Mouse (Mus musculus) embryo, embryonic 11 days (tissue): ENCODE measurements around the gene Them7.

Source experiments
- DNase-seq: peaks from one replicate; pipeline ENCODE4 v3.0.0-alpha.2; 2015

Them7 gene

DNA sequence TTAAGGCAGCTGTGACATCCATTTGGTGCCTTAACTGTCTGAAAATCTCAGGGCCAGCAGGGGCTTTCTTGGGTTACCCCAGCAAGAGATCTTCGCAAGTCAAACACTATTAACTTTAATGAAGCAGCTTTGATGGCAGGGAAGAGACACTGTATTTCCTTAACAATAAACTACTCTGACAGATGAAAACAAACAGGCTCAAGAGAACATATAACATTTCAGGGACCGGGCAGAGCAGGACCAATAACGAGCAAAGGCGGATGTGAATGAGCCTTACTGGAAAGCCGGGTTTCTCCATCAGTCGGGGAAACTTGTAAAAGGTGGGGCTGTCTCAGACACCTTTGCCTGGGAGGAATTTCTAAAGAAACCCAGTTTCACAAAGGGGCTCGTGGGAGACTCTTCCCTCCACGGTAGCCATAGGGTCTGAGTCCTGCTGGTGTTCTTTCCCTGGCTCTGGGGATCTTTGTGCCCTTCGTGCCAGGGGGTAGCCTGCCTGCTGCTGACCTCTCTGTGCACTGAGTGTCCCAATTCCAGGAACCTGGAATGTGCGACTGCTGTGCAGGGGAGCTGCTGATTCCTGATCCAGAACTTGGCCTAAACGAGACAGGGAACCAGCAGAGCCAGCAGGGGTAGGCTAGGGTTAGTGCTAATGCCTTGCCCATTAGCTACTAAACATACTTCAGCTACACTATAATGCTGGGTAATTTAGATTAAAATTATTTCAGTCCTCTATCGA lies 11.4 kb downstream of the Them7 start:
- DNase-seq = no peak

DNA sequence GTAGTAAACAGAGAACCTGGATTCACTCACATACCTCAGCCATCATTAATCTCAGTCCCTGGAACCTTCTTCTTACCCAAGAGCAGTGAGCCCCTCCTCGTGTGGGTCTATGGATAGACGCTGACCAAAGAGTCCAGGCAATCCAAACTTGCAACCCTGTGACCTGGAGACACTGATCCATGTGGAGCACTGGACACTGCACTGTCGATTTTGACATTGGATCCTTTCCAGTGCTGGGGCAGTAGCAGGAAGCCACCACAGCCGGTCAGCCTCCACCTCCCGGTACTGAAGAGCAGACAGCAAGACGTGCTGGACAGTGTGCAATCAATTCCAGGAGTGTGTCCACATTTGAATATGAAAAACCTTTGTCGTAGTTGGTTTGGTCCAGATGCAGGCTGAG lies 13.3 kb downstream of the Them7 start:
- no peak for DNase-seq

DNA sequence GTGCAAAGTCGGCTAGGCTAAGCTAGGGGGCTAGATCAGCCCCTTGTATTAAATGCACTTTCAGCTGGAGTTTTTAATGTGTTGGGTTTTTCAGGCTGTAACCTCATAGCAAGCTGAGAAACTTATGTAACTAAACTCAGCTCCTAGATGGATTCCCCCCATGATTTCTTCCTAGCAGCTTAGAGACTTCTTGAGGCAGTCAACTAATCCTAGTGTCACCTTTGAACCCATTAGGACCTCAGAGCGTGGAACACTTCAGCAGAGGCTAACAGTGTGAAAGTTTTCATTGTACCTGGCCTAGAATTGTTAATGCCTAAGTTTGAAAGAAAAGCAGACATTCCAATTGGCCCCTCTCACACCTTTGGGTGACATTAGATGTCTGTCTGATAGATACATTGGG lies 13.7 kb downstream of the Them7 start:
- no peak for DNase-seq

DNA sequence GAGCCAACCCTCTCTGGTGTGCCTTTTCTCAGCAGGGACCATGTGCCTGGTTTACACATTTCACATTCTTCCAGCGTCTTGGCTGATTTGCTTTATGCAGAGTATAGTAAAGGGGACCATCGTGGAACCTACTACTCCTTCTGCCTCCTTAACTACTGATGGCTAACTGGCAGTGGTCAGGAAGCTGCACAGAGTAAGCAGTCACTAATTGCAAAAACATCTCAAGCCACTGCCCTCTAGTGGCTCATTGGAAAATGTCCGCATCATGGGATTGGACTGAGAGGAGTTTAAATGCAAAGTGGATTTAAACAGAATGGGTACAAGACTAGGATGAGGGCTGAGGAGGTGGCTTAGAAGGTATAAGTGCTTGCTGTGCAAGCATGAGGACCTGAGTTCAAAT lies 14.7 kb downstream of the Them7 start:
- peak; percentile 65 for DNase-seq

DNA sequence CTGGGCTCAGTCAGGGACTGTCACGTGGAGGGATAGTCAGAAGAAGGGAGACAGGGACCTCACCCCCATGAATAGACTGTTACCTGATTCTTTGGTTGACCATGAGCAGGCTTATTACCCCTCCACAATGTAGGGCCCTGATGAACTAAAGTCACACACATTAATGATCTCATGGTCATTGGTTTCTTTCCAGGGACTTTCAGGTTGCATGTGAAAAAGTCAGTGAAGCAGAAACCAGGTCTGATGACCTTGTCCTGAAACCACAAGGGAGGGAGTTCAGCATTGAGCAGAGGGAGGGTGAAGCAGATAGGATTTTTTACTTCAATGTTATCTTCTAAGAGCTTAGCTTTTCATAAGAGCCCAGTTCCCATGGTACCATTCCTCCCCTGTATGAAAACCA lies 16.5 kb downstream of the Them7 start:
- DNase-seq = no peak

DNA sequence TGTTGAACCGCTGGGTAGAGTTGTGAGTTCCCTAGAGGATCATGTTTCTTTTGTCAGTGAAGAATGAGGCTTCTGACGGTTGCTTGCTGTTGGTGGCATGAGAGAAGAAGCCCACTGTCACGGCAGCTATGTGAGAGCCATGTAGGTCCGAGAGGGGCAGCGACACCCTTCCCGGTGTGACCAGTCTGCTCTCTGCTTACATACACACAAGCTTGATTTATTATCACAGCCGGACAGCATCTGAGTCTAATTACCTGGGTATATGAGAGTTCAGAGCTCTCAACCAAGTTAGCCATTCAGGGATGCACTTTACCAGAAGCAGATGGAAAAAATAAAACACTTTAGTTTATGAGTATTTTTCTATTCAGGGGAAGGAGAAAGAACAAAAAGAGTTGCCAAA lies 18.8 kb downstream of the Them7 start:
- peak; percentile 73 for DNase-seq

DNA sequence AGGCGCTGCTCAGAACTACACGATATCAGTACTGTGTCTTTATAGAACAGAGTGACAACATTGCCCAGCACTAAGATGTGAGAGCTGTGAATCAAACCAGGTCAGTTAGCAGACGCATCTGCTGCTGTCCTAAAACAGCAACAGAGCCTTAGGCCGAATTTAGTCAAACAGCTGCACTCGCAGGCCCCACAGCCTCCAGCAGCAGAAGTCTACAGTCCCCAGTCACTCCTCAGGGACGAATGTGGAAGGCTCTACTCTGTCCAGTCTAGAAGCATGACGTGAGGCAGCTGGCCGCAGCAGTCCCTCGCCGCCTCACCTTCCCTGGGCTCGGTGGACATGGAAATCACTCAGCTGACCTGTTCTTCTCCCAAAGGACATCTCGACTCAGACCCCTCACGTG lies 20.6 kb downstream of the Them7 start:
- no peak for DNase-seq

DNA sequence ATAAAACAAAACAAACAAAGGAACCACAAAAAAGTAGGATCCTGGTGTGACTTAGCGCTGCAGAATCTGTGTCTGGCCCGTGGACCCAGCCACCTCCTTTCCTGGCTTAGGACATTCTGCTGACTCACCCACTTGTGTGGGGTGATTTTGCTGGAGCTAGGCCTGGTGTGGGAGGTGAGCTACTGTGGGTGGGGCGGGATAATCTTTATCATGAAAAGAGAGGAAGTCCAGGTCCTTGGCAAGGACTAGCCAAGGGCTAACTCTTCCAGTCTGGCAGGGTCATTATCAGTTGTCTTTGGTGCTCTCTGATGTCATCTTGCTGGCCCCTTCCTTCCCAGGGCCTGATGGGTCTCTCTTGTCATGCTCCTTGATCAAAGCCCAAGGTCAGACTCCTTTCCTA lies 27.9 kb downstream of the Them7 start:
- DNase-seq = no peak

DNA sequence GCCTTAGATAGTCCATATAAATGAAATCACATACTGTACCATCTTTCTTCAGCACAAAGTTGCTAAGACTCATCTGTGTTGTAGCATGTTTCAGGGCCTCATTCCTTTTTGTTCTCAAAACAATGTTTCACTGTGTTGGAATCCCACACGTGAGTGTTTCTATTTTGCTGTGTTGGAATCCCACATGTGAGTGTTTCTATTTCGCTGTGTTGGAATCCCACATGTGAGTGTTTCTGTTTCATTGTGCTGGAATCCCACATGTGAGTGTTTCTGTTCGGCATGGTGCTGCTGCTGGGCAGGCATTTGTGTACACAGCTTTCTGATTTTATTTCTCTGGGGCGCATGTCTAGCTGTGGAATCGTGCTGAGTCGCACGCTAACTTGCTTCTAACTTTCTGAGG lies 28.7 kb downstream of the Them7 start:
- DNase-seq = peak; percentile 53

DNA sequence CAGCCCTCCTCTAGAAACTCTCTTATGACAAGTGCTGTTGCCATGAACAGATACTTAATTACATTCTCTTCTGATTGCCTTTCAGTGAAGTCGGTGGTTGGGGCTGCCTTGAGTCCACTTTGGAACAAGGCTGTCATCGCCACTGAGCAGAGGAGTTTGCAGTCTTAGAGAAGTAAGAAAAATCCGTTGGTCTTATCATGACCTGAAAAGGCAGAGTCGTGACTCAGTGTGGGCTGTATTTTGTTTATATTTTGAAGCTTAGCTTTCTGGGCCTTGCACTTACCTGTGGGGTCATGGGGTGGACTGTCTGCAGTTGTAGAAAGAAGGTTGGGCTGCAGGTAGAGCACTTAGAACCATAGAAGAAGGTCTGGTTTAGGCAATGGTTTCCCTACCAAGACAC lies 31.3 kb downstream of the Them7 start:
- no peak for DNase-seq

DNA sequence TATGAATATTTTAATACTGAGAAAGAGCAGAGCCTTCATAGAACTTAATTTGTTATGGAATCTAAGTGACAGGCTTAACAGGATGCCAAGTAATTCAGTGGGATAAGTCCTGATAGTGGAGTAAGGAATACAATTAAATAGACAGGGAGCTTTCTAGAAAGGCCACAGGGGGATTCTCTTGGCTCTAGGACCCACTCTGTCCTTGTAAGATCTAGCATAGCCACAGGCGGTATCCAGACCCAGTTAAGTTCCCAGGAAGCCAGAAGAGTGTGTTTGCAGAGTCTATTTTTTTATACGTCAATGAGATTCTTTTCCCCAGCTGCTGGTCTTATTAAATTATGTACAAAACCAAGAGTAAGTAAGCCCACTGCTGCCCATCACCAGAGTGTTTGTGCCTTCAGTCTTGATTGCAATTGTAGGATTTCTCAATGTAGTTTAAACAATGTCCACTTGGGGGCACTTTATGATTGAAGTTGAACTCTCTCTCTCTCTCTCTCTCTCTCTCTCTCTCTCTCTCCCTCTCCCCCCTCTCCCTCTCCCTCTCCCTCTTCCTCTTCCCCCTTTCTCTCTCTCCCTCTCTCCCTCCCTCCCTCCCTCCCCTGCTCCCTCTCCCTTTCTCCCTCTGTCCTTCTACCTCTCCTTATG lies 32.4 kb downstream of the Them7 start:
- peak; percentile 69 for DNase-seq

DNA sequence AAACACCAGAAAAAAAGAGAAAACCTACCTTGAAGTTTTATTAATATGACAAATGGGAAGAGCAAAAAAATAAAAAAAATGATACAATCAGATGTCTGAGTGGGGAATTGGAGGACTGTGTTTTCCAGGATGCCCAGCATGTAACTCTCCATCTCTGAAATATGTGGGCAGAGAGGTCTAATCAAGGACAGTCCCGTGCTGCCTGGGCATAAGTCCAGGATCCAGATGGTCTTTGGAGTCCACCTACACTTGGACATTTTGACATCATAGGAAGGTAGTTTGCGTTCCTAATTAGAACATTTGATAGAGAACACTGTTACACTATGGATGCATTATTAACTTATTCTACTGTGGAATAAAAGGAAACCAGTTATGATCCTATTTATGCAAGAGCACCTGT lies 33.3 kb downstream of the Them7 start:
- no peak for DNase-seq

DNA sequence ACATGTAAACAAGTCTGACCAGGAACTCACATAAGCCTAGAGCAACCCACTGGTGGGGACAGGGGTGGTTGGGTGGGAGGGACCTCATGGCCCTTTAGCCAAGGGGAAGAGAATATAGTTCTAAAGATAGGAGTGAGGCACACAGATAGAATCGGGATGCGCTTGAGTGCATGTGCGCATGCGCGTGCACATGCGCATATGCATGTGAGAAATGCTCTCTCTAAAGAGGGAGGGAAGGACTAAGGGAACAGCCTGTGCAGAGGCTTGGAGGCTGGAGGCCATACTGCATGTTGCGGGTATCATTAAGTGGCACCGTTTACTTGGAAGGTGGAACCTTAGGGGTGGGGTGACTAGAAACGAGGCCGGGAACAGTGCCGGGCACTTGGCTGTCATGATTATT lies 37.2 kb downstream of the Them7 start:
- DNase-seq = no peak

DNA sequence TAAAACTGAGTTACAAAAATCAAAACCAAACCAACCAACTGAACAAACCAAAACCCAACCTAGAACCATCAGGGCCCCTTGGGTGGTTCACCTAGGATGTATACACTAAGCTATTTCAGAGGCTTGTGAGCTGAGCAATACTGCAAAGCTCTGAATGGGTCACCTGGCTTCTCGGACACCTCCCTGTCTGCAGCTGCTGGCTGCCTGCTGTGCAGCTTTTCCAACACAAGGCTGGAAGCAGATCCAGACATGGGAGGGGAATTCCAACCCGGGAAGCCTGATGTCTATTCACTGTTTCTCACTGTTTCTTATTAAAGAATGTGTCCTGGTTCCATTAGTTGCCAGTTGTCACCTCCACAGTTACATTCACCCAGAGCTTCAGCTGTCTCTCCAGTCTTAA lies 39.1 kb downstream of the Them7 start:
- no peak for DNase-seq

DNA sequence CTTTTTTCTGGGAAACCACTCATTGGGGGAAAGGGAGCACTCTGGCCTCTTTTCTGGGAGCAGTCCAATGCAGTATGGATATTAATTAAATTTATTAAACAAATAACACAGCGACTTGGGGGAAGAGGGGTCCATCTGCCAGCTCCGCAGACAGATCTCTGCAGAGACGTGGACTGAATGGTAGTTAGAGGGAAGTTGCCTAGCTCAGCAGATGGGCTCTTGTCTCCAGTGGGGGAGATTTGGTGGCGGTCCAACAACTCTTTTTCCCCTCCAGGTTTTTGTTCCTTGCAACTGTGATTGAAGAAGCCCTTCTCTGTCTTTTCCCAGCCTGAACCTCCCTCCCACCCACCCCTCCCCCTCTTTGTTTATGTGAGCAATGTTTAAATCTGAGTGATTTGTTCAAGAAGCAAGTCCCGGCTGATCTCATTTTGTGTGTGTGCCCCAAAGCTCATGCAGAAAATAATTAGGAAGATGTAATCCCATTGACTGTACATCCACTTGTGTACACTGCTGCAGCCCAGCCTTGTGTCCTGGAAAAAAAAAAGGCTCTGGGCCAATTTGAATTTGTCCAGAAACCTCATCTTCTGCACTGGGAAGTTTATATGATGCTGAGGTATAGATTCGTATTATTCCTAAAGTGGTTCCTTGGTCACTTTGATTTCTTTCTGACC lies 58.4 kb downstream of the Them7 start:
- no peak for DNase-seq

DNA sequence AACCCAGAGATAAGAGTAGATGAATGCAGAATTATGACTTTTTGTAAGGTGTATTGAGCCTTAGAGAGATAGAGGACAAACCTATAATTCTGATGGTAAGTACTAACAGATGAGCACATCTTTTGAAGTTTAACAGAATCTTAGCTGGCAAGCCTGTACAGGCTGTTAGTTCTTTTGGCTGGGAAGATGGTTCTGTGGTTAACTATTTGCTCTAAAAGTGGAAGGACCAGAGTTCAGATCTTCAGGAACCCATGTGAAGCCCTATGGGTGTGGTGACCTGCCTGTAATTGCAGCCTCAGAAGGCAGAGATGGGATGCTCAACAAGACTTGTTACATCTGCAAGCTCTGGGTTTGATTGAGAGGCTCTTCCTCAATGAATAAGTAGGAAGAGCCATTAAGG lies 59.7 kb downstream of the Them7 start:
- no peak for DNase-seq

DNA sequence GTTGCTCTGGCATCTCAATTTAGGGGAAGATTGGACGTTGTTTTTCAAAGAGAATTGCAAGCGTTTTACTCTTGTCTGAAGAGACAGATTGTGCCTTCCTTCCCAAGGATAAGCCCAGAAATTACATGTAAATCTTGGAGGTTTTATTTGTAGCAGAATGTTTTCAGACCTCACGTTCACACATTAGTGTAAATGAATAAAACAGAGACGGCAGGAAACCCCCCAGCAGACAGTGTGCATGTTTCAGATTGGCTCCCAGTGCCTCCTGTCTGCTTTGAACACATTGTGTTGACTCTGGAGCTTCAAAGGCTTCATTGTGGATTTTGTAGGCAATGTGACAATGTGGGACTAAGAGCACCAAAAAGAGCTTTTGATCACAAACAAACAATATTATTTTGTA lies 60.7 kb downstream of the Them7 start:
- DNase-seq = no peak

DNA sequence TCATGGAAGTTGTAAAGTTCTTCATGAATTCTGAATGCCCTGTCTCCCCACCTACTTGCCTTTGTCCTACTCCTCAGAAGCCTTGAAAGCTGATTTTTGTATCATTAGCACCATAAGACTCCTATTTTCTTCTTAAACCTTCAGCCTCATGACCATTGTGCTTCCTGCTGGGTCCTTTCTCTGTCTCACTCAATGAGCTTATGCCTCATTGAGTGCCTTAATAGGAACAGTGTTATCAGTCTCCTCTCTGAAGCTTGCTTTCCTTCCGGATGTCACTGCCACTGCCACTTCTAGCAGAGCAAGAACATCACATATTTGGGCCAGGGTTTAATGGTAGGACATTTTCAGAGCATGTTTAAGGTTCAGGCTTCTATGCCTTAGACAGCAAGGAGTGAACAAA lies 71.7 kb downstream of the Them7 start:
- DNase-seq = no peak

DNA sequence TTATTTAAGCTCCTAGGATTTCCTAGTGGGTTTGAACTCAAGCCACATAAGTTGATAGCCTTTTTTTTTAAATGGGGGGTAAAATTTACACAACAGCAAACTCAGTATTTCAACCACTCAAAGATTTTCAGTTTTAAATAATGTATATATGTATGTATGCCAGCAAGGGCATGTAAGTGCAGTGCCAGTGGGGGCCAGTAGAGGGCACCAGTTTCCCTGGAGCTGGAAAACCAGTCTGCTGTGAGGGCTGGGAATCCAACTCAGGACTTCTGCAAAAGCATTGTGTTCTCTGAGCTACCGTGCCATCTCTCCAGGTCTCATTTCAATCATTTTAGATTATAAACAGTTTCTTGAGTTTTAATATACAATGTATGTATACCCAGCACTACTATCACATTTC lies 74.8 kb downstream of the Them7 start:
- no peak for DNase-seq

DNA sequence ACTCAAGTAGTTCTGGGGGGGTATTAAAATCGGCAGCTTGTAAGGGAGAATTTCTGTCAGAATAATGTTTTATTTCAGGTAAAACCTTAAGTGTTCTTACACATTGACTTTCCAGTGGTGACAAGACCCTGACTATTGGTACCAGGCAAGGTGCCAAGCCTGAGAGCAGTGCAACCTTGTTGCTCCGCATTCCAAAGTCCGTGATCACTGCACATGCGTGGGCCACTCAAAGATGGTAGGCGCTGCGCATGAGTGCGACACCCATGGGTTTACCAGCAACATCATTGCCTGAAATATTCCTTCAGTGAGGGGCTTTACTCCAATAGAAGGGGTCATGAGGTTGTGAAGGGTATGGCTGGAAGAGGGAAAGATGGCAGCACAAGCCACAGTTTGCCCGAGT lies 77.0 kb downstream of the Them7 start:
- DNase-seq = no peak

DNA sequence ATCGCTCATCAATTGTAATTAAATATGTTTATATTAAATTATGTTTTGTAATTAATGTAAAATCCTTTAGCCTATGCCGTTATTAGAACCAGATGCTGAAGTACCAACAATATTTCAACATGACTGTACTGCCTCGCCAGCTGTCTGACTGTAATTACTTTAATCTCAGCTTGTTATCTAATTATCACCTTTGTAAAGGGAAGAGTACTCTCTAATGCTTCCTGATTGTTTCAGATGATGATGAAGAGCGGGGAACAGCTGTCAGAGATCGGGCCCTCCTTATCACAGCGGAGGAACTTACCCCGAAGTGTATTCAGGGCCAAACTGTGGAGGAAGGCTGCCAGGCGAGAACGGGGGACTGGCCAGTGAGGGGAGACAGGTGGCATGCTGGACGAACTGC lies 77.4 kb downstream of the Them7 start:
- no peak for DNase-seq

DNA sequence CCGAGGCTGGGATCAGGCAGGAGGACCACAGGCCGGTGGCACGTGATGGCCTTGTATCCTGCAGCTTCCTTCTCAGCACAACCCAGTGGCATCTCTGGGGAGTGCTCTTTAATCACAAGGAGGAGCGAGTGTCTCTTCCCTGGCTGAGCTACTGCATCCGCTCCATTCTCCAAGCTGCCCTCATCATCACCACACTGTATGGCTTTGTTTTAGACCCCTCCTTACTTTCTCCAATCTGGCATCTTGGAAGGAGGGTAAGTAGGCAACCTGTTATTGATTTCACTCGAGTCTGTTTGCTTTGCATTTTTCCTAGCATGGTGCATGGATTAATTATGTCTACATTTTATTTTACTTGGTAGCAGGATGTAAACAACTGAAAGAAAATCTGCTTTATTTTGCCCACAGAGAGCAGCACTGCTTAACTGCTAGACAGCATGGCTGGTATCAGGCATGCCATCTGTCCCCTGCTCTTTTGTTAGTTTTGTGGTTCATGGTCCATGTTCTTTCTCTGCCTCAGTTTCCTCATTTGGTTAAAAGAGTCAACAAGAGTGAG lies 79.9 kb downstream of the Them7 start:
- no peak for DNase-seq

DNA sequence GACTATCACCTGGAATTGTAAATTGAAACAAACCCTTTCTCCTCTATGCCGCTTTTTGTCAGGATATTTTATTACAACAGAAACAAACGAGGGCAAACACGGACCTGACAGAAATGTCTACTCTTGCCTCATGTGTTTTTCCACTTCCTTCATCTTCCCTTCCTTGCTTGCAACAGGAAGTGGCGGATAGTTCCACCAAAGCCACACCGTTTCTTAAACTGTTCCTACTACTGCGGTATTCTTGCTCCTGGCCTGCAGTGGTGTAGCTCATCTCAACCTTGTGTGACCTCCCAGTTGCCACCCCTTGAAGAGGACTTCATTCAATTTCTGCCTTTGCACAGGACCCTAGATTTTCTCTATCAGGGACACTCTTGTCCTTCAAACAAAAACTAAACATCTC lies 81.8 kb downstream of the Them7 start:
- DNase-seq = no peak

DNA sequence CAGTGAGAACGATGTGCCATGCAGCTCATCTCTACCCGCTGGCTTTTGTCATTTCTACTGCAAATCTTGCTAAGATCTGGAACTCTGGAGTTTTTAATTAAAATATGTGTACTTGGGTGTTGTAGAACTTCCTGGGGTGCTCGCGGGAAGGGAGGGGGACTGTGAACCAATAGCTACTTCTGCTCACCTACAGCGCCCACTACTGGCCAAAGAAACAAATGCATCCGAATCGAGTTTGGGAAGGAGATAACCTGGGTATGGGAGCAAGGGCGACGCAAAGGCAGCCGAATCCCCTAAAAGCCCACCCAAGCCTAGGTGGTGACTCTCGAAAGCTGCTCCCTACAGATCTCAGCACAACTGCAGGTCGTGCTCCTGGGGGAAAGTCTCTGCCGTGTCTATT lies 87.3 kb downstream of the Them7 start:
- peak; percentile 31 for DNase-seq
